Mouse (Mus musculus): ENCODE measurements around the gene Mrpl52.

Gene Mrpl52

DNA sequence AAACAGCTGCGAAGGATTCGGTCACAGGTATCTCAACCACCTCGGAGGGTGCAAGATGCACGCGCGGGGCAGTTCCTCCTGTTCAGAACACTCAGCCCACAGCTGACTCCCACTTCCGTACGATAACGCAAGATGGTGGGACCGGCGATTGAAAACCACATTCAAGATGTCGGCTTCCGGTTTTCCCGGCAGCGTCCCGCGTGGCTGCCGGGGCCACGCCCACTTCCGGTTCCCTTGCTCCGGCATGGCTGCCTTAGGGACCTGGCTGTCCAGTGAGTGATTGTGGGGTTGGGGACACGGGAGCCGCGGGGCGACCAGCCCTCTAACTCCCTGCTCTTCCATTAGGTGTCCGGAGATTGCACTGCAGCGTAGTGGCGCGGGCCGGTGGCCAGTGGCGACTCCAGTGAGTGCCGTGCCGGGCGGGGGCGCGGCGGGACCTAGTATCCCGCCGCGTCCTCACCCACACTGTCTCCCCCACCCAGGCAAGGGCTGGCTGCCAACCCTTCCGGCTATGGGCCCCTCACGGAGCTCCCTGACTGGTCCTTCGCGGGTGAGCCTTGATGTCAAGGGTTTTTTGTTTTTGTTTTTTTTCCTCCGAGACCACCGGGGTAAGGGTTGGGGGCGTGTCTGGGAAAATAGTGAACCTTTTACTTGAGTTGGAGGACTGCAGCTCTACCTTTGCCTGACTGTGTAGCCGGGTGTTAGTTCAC lies at the start of gene Mrpl52:
Gene Mrpl52, plus strand, starts transcription at position 221 of the 710 bp plus-strand sequence.
- ChIA-PET POLR2A (interaction anchor here in 3 of 4 experiments (0.6 to 5.4 kb wide), 26 partner anchors 8 to 318 kb away, joined by 3 to 82 read pairs (median 4); partner anchors contain the start of genes Lrp10 (in 2 of the 3), Slc7a7 (in 2 of the 3) and Prmt5 (in 1 of the 3)), CTCF (interaction anchor here in 3 of 4 experiments (0.5 to 1.7 kb wide), 11 partner anchors 9 to 258 kb away, joined by 3 to 10 read pairs (median 4); partner anchors contain the start of gene Slc7a7 (in 1 of the 3))

- ChIA-PET CTCF (interaction anchor here in 2 of 4 experiments (1.7 to 1.8 kb wide), 3 partner anchors 14 to 72 kb away, joined by 4 to 10 read pairs (median 7); partner anchors contain the start of gene Oxa1l (in 1 of the 2)), POLR2A (interaction anchor here in 2 of 4 experiments (0.6 to 1.9 kb wide), 6 partner anchors 9 to 235 kb away, joined by 3 to 7 read pairs (median 4); partner anchors contain the start of gene Slc7a7 (in 1 of the 2))
Observed at GRCm38 (mm10) chr14:54377166-54377565, 49.5 kb upstream of the Mrpl52 start.

- CTCF ChIA-PET: interaction anchor here in 2 of 4 experiments (1.0 to 1.3 kb wide), 4 partner anchors 32 to 315 kb away, joined by 3 to 7 read pairs (median 3); no protein-coding TSS in a partner anchor
- POLR2A ChIA-PET: interaction anchor here in 2 of 4 experiments (0.6 to 4.8 kb wide), 9 partner anchors 12 to 140 kb away, joined by 3 to 41 read pairs (median 3); partner anchors contain the start of genes Abhd4 (in 1 of the 2), Dad1 (in 1 of the 2) and Slc7a7 (in 1 of the 2)
Observed at GRCm38 (mm10) chr14:54379571-54379970, 47.1 kb upstream of the Mrpl52 start.

- ChIA-PET CTCF (interaction anchor here in 3 of 4 experiments (0.6 to 1.3 kb wide), 5 partner anchors 13 to 316 kb away, joined by 3 to 7 read pairs (median 3); no protein-coding TSS in a partner anchor), POLR2A (interaction anchor here in 2 of 4 experiments (0.6 to 4.8 kb wide), 8 partner anchors 14 to 142 kb away, joined by 3 to 41 read pairs (median 4); partner anchors contain the start of genes Abhd4 (in 1 of the 2), Dad1 (in 1 of the 2) and Slc7a7 (in 1 of the 2))
Observed at GRCm38 (mm10) chr14:54380616-54381015, 46.1 kb upstream of the Mrpl52 start.

DNA sequence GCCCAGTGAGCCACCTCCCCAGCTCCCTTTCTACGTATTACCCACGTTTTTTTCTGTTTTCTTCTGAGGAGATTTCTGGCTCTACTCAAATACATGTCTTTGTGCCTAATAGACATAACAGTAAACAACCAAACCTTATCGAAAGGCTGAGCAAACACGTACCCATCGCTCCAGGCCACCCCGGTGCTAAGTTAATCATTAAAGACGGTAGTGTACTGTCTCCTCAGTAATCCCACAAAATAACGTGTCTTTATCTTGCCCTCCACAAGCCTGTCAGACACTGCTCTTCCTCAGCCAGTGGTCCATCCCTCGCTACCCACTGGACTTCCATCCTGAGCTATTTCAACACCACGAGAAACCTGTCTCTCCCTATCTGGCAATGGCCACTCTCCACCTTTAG lies 44.9 kb upstream of the Mrpl52 start:
- CTCF ChIA-PET: interaction anchor here in 2 of 4 experiments (0.6 to 1.0 kb wide), 2 partner anchors 28 to 51 kb away, joined by 3 to 5 read pairs; no protein-coding TSS in a partner anchor

DNA sequence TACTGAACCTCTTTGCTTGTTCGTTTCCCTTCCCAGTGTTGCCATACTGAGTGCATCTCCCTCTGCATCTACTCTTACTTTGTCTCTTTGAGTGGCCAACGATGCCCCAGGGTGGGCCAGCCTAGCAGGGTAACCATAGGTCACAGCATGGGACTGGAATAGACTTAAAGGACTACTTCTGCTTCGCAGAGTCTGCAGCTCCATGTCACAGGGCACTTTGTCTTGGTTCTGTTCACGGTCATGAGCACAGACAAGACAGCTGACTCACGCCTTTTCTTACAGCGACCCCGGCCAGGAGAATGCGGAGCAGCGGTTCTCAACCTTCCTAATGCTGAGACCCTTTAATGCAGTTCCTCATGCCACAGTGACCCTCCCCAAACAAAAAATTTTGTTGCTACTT lies 44.1 kb upstream of the Mrpl52 start:
- CTCF ChIA-PET: interaction anchor here (0.5 to 1.5 kb wide), 13 partner anchors 14 to 154 kb away, joined by 3 to 8 read pairs (median 3); partner anchors contain the start of gene Slc7a7 (in 2 of the 4)

More for the DNA sequence above, 44.9 kb upstream of the Mrpl52 start:
- POLR2A ChIA-PET: interaction anchor here in 3 of 4 experiments (0.6 to 4.8 kb wide), 8 partner anchors 10 to 53 kb away, joined by 3 to 41 read pairs (median 5); no protein-coding TSS in a partner anchor

DNA sequence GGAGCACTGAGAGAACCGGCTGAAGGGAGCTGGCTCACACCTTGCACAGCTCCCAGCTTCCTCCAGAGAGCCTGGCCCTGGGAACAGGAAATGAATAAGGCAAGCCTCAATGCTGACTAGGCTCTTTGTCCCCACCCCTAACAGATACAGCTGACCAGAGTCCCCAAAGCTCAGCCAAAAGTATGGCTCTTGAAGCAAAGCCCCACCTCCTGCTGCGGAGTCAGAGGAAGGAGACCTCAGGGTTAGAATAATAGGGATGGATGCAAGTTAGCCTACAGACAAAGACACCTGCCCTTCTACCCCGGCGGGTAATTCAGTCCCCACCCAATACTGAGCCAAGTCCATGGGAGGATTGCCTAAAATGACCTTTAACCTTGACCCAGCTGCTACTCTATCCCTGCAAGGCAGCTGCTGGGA lies 43.3 kb upstream of the Mrpl52 start:
- ChIA-PET POLR2A (interaction anchor here (0.7 to 4.8 kb wide), 44 partner anchors 8 to 191 kb away, joined by 3 to 41 read pairs (median 4); partner anchors contain the start of genes Abhd4 (in 1 of the 4), Dad1 (in 1 of the 4), Haus4 (in 1 of the 4) and Lrp10 (in 1 of the 4)), CTCF (interaction anchor here (0.6 to 1.5 kb wide), 15 partner anchors 8 to 258 kb away, joined by 3 to 6 read pairs (median 3); partner anchors contain the start of gene Slc7a7 (in 2 of the 4))

More for the DNA sequence above, 44.1 kb upstream of the Mrpl52 start:
- POLR2A ChIA-PET: interaction anchor here (0.6 to 4.8 kb wide), 38 partner anchors 10 to 191 kb away, joined by 3 to 41 read pairs (median 4); partner anchors contain the start of genes Abhd4 (in 1 of the 4), Dad1 (in 1 of the 4), Lrp10 (in 1 of the 4) and Mrpl52 (in 1 of the 4)

GRCm38 (mm10) chr14:54384396-54384795 lies 42.3 kb upstream of the Mrpl52 start:
- POLR2A ChIA-PET: interaction anchor here in 2 of 4 experiments (0.6 to 3.7 kb wide), 13 partner anchors 10 to 170 kb away, joined by 3 to 18 read pairs (median 6); partner anchors contain the start of genes Haus4 (in 1 of the 2), Oxa1l (in 1 of the 2) and Slc7a7 (in 1 of the 2)
- CTCF ChIA-PET: interaction anchor here in 2 of 4 experiments (0.6 to 1.4 kb wide), 4 partner anchors 9 to 66 kb away, joined by 3 to 4 read pairs (median 3); no protein-coding TSS in a partner anchor

- CTCF ChIA-PET: interaction anchor here in 2 of 4 experiments (0.6 to 1.5 kb wide), 2 partner anchors 10 to 31 kb away, joined by 4 to 6 read pairs; partner anchors contain the start of gene Slc7a7 (in 1 of the 2)
- POLR2A ChIA-PET: interaction anchor here in 1 of 4 experiments (0.7 to 1.3 kb wide), 6 partner anchors 10 to 168 kb away, joined by 3 to 6 read pairs (median 3); partner anchors contain the start of genes Haus4 and Oxa1l
Observed at GRCm38 (mm10) chr14:54385968-54386618, 40.6 kb upstream of the Mrpl52 start.

GRCm38 (mm10) chr14:54387546-54387945 lies 39.2 kb upstream of the Mrpl52 start:
- POLR2A ChIA-PET: interaction anchor here in 1 of 4 experiments (0.7 to 1.3 kb wide), 5 partner anchors 11 to 26 kb away, joined by 3 to 6 read pairs (median 4); partner anchors contain the start of gene Oxa1l
- CTCF ChIA-PET: interaction anchor here in 3 of 4 experiments (0.6 to 1.5 kb wide), 3 partner anchors 11 to 22 kb away, joined by 3 to 4 read pairs (median 3); no protein-coding TSS in a partner anchor

- ChIA-PET CTCF (interaction anchor here in 1 of 4 experiments (0.9 to 1.0 kb wide), 2 partner anchors 15 to 17 kb away, joined by 4 to 5 read pairs; no protein-coding TSS in a partner anchor), POLR2A (interaction anchor here in 1 of 4 experiments (0.7 to 2.2 kb wide), 2 partner anchors 11 to 22 kb away, joined by 3 to 5 read pairs; no protein-coding TSS in a partner anchor)
Observed at GRCm38 (mm10) chr14:54390843-54391242, 35.9 kb upstream of the Mrpl52 start.

GRCm38 (mm10) chr14:54393794-54394193 lies 32.9 kb upstream of the Mrpl52 start:
- POLR2A ChIA-PET: interaction anchor here in 1 of 4 experiments (0.9 to 1.5 kb wide), 3 partner anchors 10 to 18 kb away, joined by 4 to 8 read pairs (median 4); no protein-coding TSS in a partner anchor

GRCm38 (mm10) chr14:54394309-54394708 lies 32.4 kb upstream of the Mrpl52 start:
- ChIA-PET CTCF (interaction anchor here in 1 of 4 experiments (0.6 kb wide), 2 partner anchors 54 to 155 kb away, joined by 3 to 7 read pairs; no protein-coding TSS in a partner anchor), POLR2A (interaction anchor here in 1 of 4 experiments (0.9 to 1.5 kb wide), 3 partner anchors 11 to 19 kb away, joined by 4 to 8 read pairs (median 4); no protein-coding TSS in a partner anchor)

More at GRCm38 (mm10) chr14:54393794-54394193, 32.9 kb upstream of the Mrpl52 start:
- CTCF ChIA-PET: interaction anchor here in 1 of 4 experiments (0.6 kb wide), 1 partner anchor 54 kb away, joined by 7 read pairs; no protein-coding TSS in a partner anchor

DNA sequence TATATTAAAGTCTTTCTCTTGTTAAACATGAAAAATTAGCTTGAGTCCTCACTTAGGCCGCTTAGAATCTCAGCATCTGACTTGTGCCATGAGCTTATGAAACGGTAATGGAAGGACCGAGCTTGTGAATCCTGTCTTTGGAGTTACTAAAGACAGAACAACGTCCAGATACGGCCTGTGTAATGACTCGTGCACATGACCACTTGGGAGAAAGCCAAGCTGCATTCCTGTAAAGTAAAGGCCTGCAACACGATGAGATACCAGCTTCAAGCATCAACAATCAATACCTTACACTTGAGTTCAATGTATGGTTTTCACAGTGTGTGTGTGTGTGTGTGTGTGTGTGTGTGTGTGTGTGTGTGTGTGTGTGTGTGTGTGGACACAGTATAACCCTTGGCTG lies 30.0 kb upstream of the Mrpl52 start:
- ChIA-PET CTCF (interaction anchor here in 1 of 4 experiments (0.6 kb wide), 1 partner anchor 590 kb away, joined by 4 read pairs; no protein-coding TSS in a partner anchor), POLR2A (interaction anchor here (0.6 to 1.7 kb wide), 10 partner anchors 10 to 162 kb away, joined by 3 to 7 read pairs (median 3); no protein-coding TSS in a partner anchor)

GRCm38 (mm10) chr14:54397872-54398527 lies 28.7 kb upstream of the Mrpl52 start:
- ChIA-PET CTCF (no interaction called here), POLR2A (interaction anchor here in 1 of 4 experiments (0.6 kb wide), 1 partner anchor 45 kb away, joined by 3 read pairs; no protein-coding TSS in a partner anchor)

- CTCF ChIA-PET: no interaction called here
- POLR2A ChIA-PET: no interaction called here
Observed at GRCm38 (mm10) chr14:54398528-54398916, 28.2 kb upstream of the Mrpl52 start.
